ENCODE assay signal across 41 mouse cellular contexts in the genomic region with DNA sequence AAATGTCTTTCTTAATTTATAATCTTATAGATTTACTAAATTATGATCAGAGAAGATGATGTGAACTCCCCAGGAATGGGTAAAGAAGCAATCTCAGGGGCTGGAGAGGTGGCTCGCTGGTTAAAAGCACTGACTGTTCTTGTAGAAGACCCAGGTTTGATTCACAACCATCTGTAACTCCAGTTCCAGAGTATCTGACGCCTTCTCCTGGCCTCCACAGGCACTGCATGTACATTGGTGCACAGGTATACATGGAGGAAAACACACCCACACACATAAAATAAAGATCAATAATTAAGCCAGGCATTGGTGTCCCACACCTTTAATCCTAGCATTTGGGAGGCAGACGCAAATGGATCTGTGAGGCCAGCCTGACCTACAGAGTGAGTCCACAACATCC. TPM values are rescaled to one million over a fixed set of nuclear protein-coding genes. Genes with fewer than 3 reads are reported as not detected.
"Had no signal": no experiment of that assay in that cellular context is flagged by ENCODE, and none has a peak within 500 bp of the region (broad histone marks: within the 10 kb centered on the region; RNA-seq: fewer than 3 reads in every experiment).

No protein-coding gene starts in this region.

- H3K36me3 ChIP-seq: heart, embryonic 10.5 days; heart, embryonic 12.5 days; heart, embryonic 13.5 days; heart, embryonic 15.5 days; hindbrain, embryonic 10.5 days; hindbrain, embryonic 12.5 days; hindbrain, embryonic 13.5 days; hindbrain, embryonic 15.5 days; kidney, embryonic 15.5 days had no signal

- H3K4me3 ChIP-seq: heart, embryonic 10.5 days; heart, embryonic 12.5 days; heart, embryonic 13.5 days; heart, embryonic 15.5 days; hindbrain, embryonic 10.5 days; hindbrain, embryonic 12.5 days; hindbrain, embryonic 13.5 days; hindbrain, embryonic 15.5 days; kidney, embryonic 15.5 days; layer of hippocampus, adult 2 months; left cerebral cortex, adult 2 months had no signal

- H3K4me1 ChIP-seq: heart, embryonic 10.5 days; heart, embryonic 12.5 days; heart, embryonic 13.5 days; heart, embryonic 15.5 days; hindbrain, embryonic 10.5 days; hindbrain, embryonic 12.5 days; hindbrain, embryonic 13.5 days; hindbrain, embryonic 15.5 days; kidney, embryonic 15.5 days had no signal

- H3K9me3 ChIP-seq: heart, embryonic 10.5 days; heart, embryonic 12.5 days; heart, embryonic 13.5 days; heart, embryonic 15.5 days; hindbrain, embryonic 10.5 days; hindbrain, embryonic 12.5 days; hindbrain, embryonic 13.5 days; hindbrain, embryonic 15.5 days; kidney, embryonic 15.5 days had no signal

- ATAC-seq: hindbrain, embryonic 16.5 days; hindbrain, postnatal 0 days; inflammation-experienced regulatory T-cells, adult 6 months; intestine, embryonic 16.5 days had no signal

- DNase-seq: heart, postnatal 10 days; heart, postnatal 14 days; heart, postnatal 36 days; heart, postnatal 4 days; kidney, adult 11 months; kidney, adult 18-20 months; kidney, adult 2 months; kidney, adult 8-10 months; kidney, adult 9 months; kidney, postnatal 10 days; kidney, postnatal 14 days; kidney, postnatal 25 days; kidney, postnatal 36 days; kidney, postnatal 4 days; layer of hippocampus, adult 9-11 months; layer of hippocampus, postnatal 36 days had no signal

- H3K9ac ChIP-seq: heart, embryonic 12.5 days; heart, embryonic 13.5 days; heart, embryonic 15.5 days; hindbrain, embryonic 12.5 days; hindbrain, embryonic 13.5 days; hindbrain, embryonic 14.5 days; hindbrain, embryonic 15.5 days; kidney, embryonic 15.5 days had no signal

- H3K4me2 ChIP-seq: heart, embryonic 11.5 days; heart, embryonic 12.5 days; heart, embryonic 13.5 days; heart, embryonic 15.5 days; hindbrain, embryonic 12.5 days; hindbrain, embryonic 13.5 days; hindbrain, embryonic 14.5 days; hindbrain, embryonic 15.5 days; kidney, embryonic 15.5 days had no signal

- H3K27me3 ChIP-seq: heart, embryonic 15.5 days; hindbrain, embryonic 12.5 days; hindbrain, embryonic 13.5 days; hindbrain, embryonic 15.5 days; kidney, embryonic 15.5 days had no signal

- H3K27ac ChIP-seq: heart, embryonic 10.5 days; heart, embryonic 13.5 days; heart, embryonic 15.5 days; hindbrain, embryonic 10.5 days; hindbrain, embryonic 12.5 days; hindbrain, embryonic 13.5 days; hindbrain, embryonic 14.5 days; hindbrain, embryonic 15.5 days; hindbrain, postnatal 0 days; kidney, embryonic 15.5 days; kidney, postnatal 0 days; layer of hippocampus, adult 2 months; left cerebral cortex, adult 2 months had no signal

RNA-seq across cellular contexts. Expression of a gene that starts 26.1 kb away (rescaled TPM):
- total RNA-seq: heart, postnatal 4 days; hematopoietic stem cell, adult 5-6 weeks had no signal
- polyA plus RNA-seq: heart, embryonic 10.5 days; heart, embryonic 11.5 days; heart, embryonic 12.5 days; heart, embryonic 13.5 days; heart, embryonic 14.5 days; heart, embryonic 15.5 days; heart, embryonic 16.5 days; hindbrain, embryonic 12.5 days; hindbrain, embryonic 13.5 days; inflammation-experienced regulatory T-cells, adult 6 months had no signal

RNA-seq across cellular contexts. Expression of a gene that starts 44.9 kb away (rescaled TPM):
- total RNA-seq: heart, postnatal 10 days; heart, postnatal 14 days; heart, postnatal 25 days; heart, postnatal 36 days; heart, postnatal 4 days had no signal
- polyA plus RNA-seq: heart, embryonic 10.5 days; heart, embryonic 12.5 days; heart, embryonic 13.5 days; heart, embryonic 14.5 days; heart, embryonic 15.5 days; heart, postnatal 0 days; hindbrain, embryonic 10.5 days; hindbrain, embryonic 11.5 days; hindbrain, embryonic 12.5 days; kidney, embryonic 14.5 days; kidney, embryonic 15.5 days had no signal
